Mouse (Mus musculus) heart, embryonic 16.5 days (tissue): ENCODE measurements around the gene Nostrin. TPM values are rescaled to one million over a fixed set of nuclear protein-coding genes. Genes with fewer than 3 reads are reported as not detected.

Experiments used
- ATAC-seq: fragments of 200-750 bp; cut with Nextera tagmentation; replicated peaks from 2 replicates; pipeline ENCODE4 v1.8.0; 2017; ENCODE audit warnings: moderate number of reproducible peaks; ENCODE audit not compliant: insufficient read depth, low FRiP score; ENCODE audit errors: extremely low read depth
- H3K27ac ChIP-seq: fragments of 300-500 bp; sonication (generic); 2 replicates; pipeline ENCODE4 v1.5.1; 2014; ENCODE audit warnings: mild to moderate bottlenecking, low read length, control low read depth, moderate library complexity
- H3K27me3 ChIP-seq: fragments of 300-500 bp; sonication (generic); 2 replicates; pipeline ENCODE4 v1.6.1; 2014; ENCODE audit warnings: low read length, mixed read lengths; ENCODE audit not compliant: control insufficient read depth, insufficient read depth
- H3K36me3 ChIP-seq: fragments of 300-500 bp; sonication (generic); 2 replicates; pipeline ENCODE4 v1.6.1; 2014; ENCODE audit not compliant: control insufficient read depth, insufficient read depth
- H3K4me1 ChIP-seq: fragments of 300-500 bp; sonication (generic); 2 replicates; pipeline ENCODE4 v1.6.1; 2014; ENCODE audit warnings: low read length, mixed read lengths; ENCODE audit not compliant: control insufficient read depth, insufficient read depth
- H3K4me2 ChIP-seq: fragments of 300-500 bp; sonication (generic); 2 replicates; pipeline ENCODE4 v1.6.1; 2014; ENCODE audit warnings: low read depth, mild to moderate bottlenecking, control low read depth, low read length
- H3K4me3 ChIP-seq: fragments of 300-500 bp; sonication (generic); 2 replicates; pipeline ENCODE4 v1.5.1; 2014; ENCODE audit warnings: mild to moderate bottlenecking, control low read depth, low read length
- H3K9ac ChIP-seq: fragments of 300-500 bp; sonication (generic); 2 replicates; pipeline ENCODE4 v1.6.1; 2014; ENCODE audit warnings: low read length, control low read depth
- H3K9me3 ChIP-seq: fragments of 300-500 bp; sonication (generic); replicated peaks from 2 replicates; pipeline ENCODE4 v1.6.1; 2016; ENCODE audit warnings: low read length; ENCODE audit not compliant: control insufficient read depth
- WGBS: fragments of 180-500 bp; shearing (Covaris S2); extraction: QIAGEN DNeasy Blood & Tissue Kit; methylation state at CpG from one replicate; pipeline ENCODE4 v1.1.7; 2014; 5-methylcytosine and 5-hydroxymethylcytosine counted together
- polyA plus RNA-seq: library from polyadenylated mRNA; unstranded; fragments of >200 nt; fragmentation: Nextera tagmentation; extraction: Ambion mirVana; gene quantifications from 2 replicates; pipeline ENCODE4 v1.2.1, GENCODE M21; 2015

Gene Nostrin
- polyA plus RNA-seq, 1 experiment from 2014 or later: 5.2 TPM

DNA sequence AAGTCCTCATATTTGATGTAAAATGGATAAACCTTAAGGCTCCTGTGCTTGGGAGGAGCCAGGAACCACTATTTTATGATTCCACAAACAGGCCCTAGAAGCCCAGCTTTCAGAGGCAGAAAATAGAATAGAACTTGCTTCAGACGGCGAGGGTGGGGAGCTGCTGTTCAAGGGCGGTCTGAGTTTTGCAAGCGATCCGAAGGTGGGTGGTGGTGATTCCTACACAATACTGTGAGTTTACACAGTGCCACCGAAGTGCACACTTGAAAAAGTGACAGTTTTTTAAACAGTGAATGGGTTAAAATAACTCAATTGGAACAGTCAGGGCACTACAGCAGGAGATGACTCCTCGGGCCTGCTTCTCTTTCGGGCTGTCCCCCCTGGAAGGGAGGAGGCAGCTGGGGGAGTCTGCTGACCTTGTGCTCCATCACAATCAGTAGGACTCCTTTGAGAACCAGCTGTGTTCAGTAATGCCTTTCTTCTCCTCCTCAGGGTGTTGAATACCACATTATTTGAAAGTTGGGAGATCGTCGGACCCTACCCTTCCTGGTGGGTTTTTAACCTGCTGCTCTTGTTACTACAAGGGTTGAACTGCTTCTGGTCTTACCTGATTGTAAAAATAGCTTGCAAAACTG is 31.0 kb upstream of the Nostrin start:
- H3K27me3 ChIP-seq: no peaks in the 10 kb centered on the region
- 60% methylated on average over 10 of the region's 10 CpGs for WGBS
- H3K9ac ChIP-seq: no peak overlapping the region
- no peaks in the 10 kb centered on the region for H3K36me3 ChIP-seq
- H3K4me1 ChIP-seq: peaks cover 2% of the 10 kb centered on the region; the same call in 1 of the 2 replicates
- H3K27ac ChIP-seq: no peak overlapping the region
- no peaks in the 10 kb centered on the region for H3K9me3 ChIP-seq
- no peak overlapping the region for H3K4me3 ChIP-seq
- ATAC-seq: no peak
- no peak overlapping the region for H3K4me2 ChIP-seq

DNA sequence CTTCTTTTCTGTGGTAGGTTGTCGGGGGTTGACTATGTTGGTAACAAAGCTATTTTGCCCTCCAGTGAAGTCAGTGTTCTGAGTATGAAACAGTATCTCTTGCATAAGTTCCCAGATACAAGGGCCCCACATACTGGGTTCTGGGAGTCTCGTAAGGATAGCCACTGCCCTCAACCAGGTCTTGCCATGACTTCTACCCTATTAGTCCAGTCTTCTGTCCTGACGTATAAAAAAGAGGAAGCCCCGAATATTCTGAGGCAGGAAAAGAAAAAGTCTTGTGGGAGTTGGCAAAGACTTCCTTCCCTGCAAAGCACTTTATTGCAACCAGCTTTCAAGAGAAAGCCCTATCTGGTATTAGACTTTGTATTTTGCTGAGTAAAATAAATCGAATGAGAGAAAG is 26.4 kb upstream of the Nostrin start:
- no peaks in the 10 kb centered on the region for H3K27me3 ChIP-seq
- H3K9me3 ChIP-seq: no peaks in the 10 kb centered on the region
- H3K4me3 ChIP-seq: no peak overlapping the region
- H3K27ac ChIP-seq: no peak overlapping the region
- H3K4me1 ChIP-seq: peaks cover 5% of the 10 kb centered on the region
- H3K36me3 ChIP-seq: no peaks in the 10 kb centered on the region
- no peak overlapping the region for H3K4me2 ChIP-seq
- no peak overlapping the region for H3K9ac ChIP-seq
- no peak for ATAC-seq
- 64% methylated on average over 5 of the region's 5 CpGs for whole genome bisulfite sequencing

DNA sequence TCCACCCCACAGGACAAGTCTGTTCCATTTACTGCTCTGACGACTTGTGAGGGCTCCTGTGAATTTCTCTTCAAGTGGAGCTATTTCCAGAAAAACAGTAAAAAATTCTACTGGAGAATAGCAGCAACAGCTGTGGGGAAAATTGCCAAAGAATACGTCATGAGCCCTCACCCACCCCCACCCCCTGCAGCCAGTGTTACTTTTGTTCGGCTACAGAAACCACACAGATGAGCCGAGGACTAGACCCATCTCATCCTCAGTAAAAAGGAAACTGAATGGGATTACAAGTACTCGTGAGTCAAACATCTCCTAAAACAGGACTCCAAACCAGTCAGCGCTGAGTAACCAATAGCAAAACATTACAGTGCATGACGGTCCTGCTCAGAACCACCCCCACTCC is 25.9 kb upstream of the Nostrin start:
- ATAC-seq: no peak
- no peaks in the 10 kb centered on the region for H3K27me3 ChIP-seq
- H3K36me3 ChIP-seq: no peaks in the 10 kb centered on the region
- no peak overlapping the region for H3K4me2 ChIP-seq
- no peak overlapping the region for H3K27ac ChIP-seq
- H3K4me1 ChIP-seq: peaks cover 5% of the 10 kb centered on the region
- H3K9me3 ChIP-seq: no peaks in the 10 kb centered on the region
- 63% methylated on average over 7 of the region's 7 CpGs for WGBS
- H3K9ac ChIP-seq: no peak overlapping the region
- H3K4me3 ChIP-seq: no peak overlapping the region

DNA sequence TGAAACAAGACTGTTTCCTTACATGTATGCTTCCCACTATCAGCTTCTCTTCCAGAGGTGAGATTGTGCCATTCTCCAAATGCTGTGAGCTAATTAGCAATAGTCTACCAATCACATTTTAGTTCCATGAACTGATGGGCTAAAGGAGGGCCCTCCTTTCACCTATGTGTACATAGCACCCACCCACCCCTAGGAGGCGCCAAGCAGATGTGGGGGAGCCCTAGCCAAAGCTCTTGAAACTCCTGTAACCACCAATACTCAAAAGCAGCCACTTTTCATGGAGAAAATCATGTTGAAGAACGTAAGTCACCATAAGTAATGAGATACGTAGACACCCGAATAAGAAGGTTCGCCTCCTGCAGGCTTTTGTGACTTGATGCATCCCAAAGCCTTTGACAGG is 23.0 kb upstream of the Nostrin start:
- H3K4me3 ChIP-seq: no peak overlapping the region
- no peak overlapping the region for H3K4me2 ChIP-seq
- 88% methylated on average over 5 of the region's 5 CpGs for WGBS
- no peak overlapping the region for H3K9ac ChIP-seq
- peaks cover 5% of the 10 kb centered on the region; the same call in 1 of the 2 replicates for H3K36me3 ChIP-seq
- no peaks in the 10 kb centered on the region for H3K27me3 ChIP-seq
- no peak overlapping the region for H3K27ac ChIP-seq
- H3K4me1 ChIP-seq: peaks cover 5% of the 10 kb centered on the region
- no peak for ATAC-seq
- H3K9me3 ChIP-seq: peaks cover 3% of the 10 kb centered on the region

DNA sequence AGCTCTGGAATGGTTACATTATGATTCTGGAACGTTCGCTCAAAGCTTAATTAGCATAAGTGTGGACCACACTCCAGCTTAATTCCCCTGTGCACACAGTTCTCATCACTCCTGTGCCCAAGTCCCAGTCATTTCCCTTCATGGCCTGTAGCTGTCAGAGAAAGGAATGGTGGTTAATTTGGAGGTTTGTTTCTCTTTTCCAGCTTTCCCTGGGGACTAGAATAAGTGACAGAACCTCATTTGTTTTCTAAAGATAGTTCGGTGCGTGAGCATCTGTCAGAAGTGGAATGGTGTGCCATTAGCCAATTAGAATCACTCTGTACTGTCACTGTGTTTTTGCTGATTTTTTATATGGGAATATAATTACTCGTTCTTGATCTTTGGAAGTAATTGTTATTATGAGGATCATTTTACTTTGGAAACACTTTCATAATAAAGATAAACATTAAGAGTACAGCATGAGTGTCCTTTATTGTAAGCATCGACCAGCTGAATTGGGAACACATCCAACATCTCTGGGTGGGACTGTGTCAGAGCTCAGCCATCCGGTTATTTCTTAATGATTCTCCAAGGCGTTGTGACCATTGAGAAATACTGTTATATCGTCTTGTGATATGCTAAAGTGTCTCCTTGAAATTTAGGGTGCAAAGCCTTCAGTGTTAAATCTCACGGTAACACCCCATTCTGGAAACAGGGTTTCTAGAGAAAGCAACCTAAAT is 21.6 kb upstream of the Nostrin start:
- H3K9ac ChIP-seq: no peak overlapping the region
- peaks cover 5% of the 10 kb centered on the region for H3K4me1 ChIP-seq
- no peak for ATAC-seq
- 73% methylated on average over 10 of the region's 10 CpGs for WGBS
- H3K4me2 ChIP-seq: no peak overlapping the region
- H3K4me3 ChIP-seq: no peak overlapping the region
- H3K27ac ChIP-seq: no peak overlapping the region
- no peaks in the 10 kb centered on the region for H3K27me3 ChIP-seq
- peaks cover 5% of the 10 kb centered on the region; the same call in 1 of the 2 replicates for H3K36me3 ChIP-seq
- peaks cover 3% of the 10 kb centered on the region for H3K9me3 ChIP-seq

DNA sequence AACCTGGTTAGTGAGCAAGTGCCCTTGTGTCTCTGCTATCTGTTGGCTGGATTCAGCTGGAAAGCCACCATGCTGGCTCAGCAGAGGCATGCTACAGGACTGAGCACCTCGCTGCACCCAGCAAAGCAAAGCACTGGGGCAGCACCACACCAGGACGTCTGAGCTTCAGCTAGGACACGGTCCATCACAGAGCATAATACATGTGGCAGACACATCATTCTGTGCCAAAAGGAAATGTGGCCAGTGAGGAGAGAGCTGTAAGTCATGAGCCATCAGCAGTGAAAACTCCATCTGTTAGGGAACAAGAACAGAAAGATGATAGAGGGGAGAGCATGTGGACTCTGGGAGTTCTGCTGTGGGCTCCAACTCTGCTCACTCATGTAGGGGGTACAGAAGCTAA is 19.7 kb upstream of the Nostrin start:
- H3K4me2 ChIP-seq: no peak overlapping the region
- H3K27ac ChIP-seq: no peak overlapping the region
- no peaks in the 10 kb centered on the region for H3K4me1 ChIP-seq
- peaks cover 5% of the 10 kb centered on the region; the same call in 1 of the 2 replicates for H3K36me3 ChIP-seq
- no peak overlapping the region for H3K4me3 ChIP-seq
- no peak overlapping the region for H3K9ac ChIP-seq
- 91% methylated on average over 3 of the region's 3 CpGs for WGBS
- no peak for ATAC-seq
- peaks cover 3% of the 10 kb centered on the region for H3K9me3 ChIP-seq
- H3K27me3 ChIP-seq: no peaks in the 10 kb centered on the region

DNA sequence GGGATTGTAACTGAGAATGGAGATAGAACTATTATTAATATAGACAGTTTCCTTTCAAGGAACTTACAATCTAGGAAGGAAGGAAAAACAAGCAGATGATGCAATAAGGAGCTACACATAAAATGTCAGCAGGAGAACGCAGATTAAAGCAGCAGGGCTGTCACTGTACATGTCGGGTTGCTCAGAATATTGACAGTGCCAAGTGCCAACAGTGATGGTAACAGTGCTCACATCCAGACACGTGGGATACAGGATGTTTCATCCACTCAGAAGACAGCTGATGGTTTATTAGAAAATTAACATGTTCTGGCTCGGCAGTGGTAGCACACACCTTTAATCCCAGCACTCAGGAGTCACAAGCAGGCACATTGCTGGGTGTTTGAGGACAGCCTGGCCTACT is 18.8 kb upstream of the Nostrin start:
- no peak overlapping the region for H3K4me2 ChIP-seq

DNA sequence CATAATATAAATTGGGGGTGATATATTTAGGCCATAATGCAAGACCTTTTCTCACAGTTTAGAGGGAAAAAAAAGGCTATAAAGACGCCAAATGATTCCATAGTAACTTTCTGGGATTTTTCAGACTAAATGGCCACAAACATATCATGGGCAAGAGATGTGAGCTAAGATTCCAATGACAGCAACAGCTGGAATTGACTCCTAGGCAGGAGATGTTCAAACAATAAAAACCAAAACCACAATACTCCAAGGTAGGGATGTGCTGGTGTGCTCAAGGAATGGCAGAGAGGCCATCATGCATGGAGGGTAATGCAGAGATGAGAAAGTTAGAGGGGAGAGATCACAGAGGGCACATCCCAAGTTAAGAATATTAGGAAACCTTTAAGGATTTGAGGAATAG is 16.6 kb upstream of the Nostrin start:
- no peak overlapping the region for H3K4me3 ChIP-seq
- no peaks in the 10 kb centered on the region for H3K4me1 ChIP-seq
- peaks cover 5% of the 10 kb centered on the region; the same call in 1 of the 2 replicates for H3K36me3 ChIP-seq
- WGBS: 81% methylated on average over 1 of the region's 1 CpGs
- H3K9ac ChIP-seq: no peak overlapping the region
- H3K9me3 ChIP-seq: peaks cover 3% of the 10 kb centered on the region
- no peak for ATAC-seq
- H3K27ac ChIP-seq: no peak overlapping the region
- no peaks in the 10 kb centered on the region for H3K27me3 ChIP-seq
- no peak overlapping the region for H3K4me2 ChIP-seq

More for the DNA sequence above, 18.8 kb upstream of the Nostrin start:
- no peak for ATAC-seq
- 64% methylated on average over 4 of the region's 4 CpGs for WGBS
- Histone ChIP-seq H3K4me3 (no peak overlapping the region), H3K27me3 (no peaks in the 10 kb centered on the region), H3K4me1 (no peaks in the 10 kb centered on the region), H3K9ac (no peak overlapping the region), H3K27ac (no peak overlapping the region), H3K36me3 (peaks cover 5% of the 10 kb centered on the region; the same call in 1 of the 2 replicates), H3K9me3 (peaks cover 3% of the 10 kb centered on the region)

DNA sequence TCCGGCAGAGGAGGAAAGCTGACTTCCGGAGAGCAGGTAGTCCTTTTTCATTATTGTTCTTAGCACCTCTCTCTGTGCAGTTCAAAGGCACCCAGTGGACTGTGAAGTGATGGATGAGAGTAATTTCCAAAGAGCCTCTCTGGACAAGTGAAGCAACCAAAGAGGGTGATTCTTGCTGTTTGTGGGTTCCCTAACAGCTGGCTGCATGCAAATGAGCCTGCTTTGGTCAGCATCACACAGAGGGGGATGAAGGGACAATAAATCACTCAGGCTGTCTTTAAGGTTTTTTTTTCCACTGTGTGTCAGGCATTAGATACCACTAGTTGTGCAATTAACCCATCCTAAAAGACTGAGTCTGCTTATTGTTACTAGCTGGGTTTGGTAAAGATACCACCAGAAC is 15.9 kb upstream of the Nostrin start:
- Histone ChIP-seq H3K4me2 (no peak overlapping the region), H3K27ac (no peak overlapping the region), H3K4me3 (no peak overlapping the region), H3K27me3 (no peaks in the 10 kb centered on the region), H3K36me3 (peaks cover 5% of the 10 kb centered on the region; the same call in 1 of the 2 replicates), H3K9ac (no peak overlapping the region), H3K9me3 (peaks cover 3% of the 10 kb centered on the region), H3K4me1 (no peaks in the 10 kb centered on the region)
- ATAC-seq: no peak
- WGBS: 66% methylated on average over 2 of the region's 2 CpGs
